23 mouse cellular contexts compared by ENCODE assay signal in genomic region chr14:22586281-22586680, GRCm38 (mm10).
DNase-seq lines count a peak whose midpoint lies in the region; ATAC-seq and TF ChIP-seq lines count a peak whose summit lies in the region.
"Had no signal": no experiment of that assay in that cellular context is flagged by ENCODE, and none has a peak within 500 bp of the region (broad histone marks: within the 10 kb centered on the region; RNA-seq: fewer than 3 reads in every experiment).

No protein-coding gene starts in this region.

- peak; percentile 65 for DNase-seq in liver, adult 2 months (ENCODE audit: extremely low read depth, low read depth, low spot score)
- no peak for DNase-seq in liver
- no peak for DNase-seq in stomach, postnatal 0 days (ENCODE audit: low spot score)
- no peak for DNase-seq in left cerebral cortex, adult 8-10 months (ENCODE audit: low spot score in 2 of 2)
- no peak for DNase-seq in urinary bladder, adult 18-20 months (ENCODE audit: low spot score in 2 of 2)
- DNase-seq: adrenal gland, adult 2 months; adrenal gland, postnatal 36 days; B cell, adult 2 months; cerebellum, adult 2 months; cerebellum, postnatal 10 days; embryo, embryonic 11 days; gastrocnemius, adult 2 months; gastrocnemius, postnatal 25 days had no signal

- H3K27ac ChIP-seq in liver, adult 2 months (replicated peaks; ENCODE audit: insufficient read depth, low read depth, low read length) = no peak overlapping the region
- no peak overlapping the region for H3K27ac ChIP-seq in stomach, embryonic 14.5 days (ENCODE audit: low read length)
- no peak overlapping the region for H3K27ac ChIP-seq in stomach, postnatal 0 days (replicated peaks)
- H3K27ac ChIP-seq in embryonic fibroblast, embryonic 13.5 days (ENCODE audit: insufficient read depth, low read length) = peak overlapping the region; percentile 97; the same call in 1 of the 2 replicates
- no peak overlapping the region for H3K27ac ChIP-seq in stomach, embryonic 16.5 days (ENCODE audit: low read length)
- H3K27ac ChIP-seq: embryonic facial prominence, embryonic 12.5 days; forebrain, embryonic 13.5 days; gastrocnemius, adult 2 months; hindbrain, embryonic 10.5 days; hindbrain, embryonic 14.5 days had no signal

- 19% methylated on average over 4 of the region's 4 CpGs for WGBS in liver, adult 2 months
- WGBS in stomach, embryonic 14.5 days = 50% methylated on average over 4 of the region's 4 CpGs
- 36% methylated on average over 4 of the region's 4 CpGs for WGBS in stomach, postnatal 0 days
- 31% methylated on average over 4 of the region's 4 CpGs for WGBS in stomach, embryonic 16.5 days

- no peak for TF ChIP-seq POLR2A in liver, adult 2 months (IDR thresholded peaks at IDR 0.05; ENCODE audit: extremely low read depth, insufficient read depth, low read length)
- TF ChIP-seq POLR2A in embryonic fibroblast, embryonic 13.5 days (IDR thresholded peaks at IDR 0.05; ENCODE audit: low read depth, low read length) = no peak

- H3K9me3 ChIP-seq in stomach, embryonic 14.5 days (ENCODE audit: control insufficient read depth, low read depth, low read length) = no peaks in the 10 kb centered on the region
- H3K9me3 ChIP-seq in stomach, postnatal 0 days (ENCODE audit: control insufficient read depth, low read length) = no peaks in the 10 kb centered on the region
- no peaks in the 10 kb centered on the region for H3K9me3 ChIP-seq in stomach, embryonic 16.5 days (replicated peaks; ENCODE audit: control insufficient read depth, low read length)
- H3K9me3 ChIP-seq: embryonic facial prominence, embryonic 12.5 days; forebrain, embryonic 13.5 days; hindbrain, embryonic 10.5 days had no signal

- H3K4me1 ChIP-seq in liver, adult 2 months (ENCODE audit: control insufficient read depth, insufficient read depth, low read length) = peaks cover 7% of the 10 kb centered on the region; the same call in 1 of the 2 replicates
- peaks cover 6% of the 10 kb centered on the region; the same call in 1 of the 2 replicates for H3K4me1 ChIP-seq in stomach, embryonic 14.5 days (ENCODE audit: control insufficient read depth, insufficient read depth, low read length)
- H3K4me1 ChIP-seq in stomach, postnatal 0 days (replicated peaks; ENCODE audit: control insufficient read depth, insufficient read depth) = no peaks in the 10 kb centered on the region
- peaks cover 7% of the 10 kb centered on the region for H3K4me1 ChIP-seq in embryonic fibroblast, embryonic 13.5 days (ENCODE audit: control insufficient read depth, insufficient read depth, low read length)
- H3K4me1 ChIP-seq in stomach, embryonic 16.5 days (ENCODE audit: control insufficient read depth, insufficient read depth, low read length) = peaks cover 6% of the 10 kb centered on the region

- no peak overlapping the region for H3K4me2 ChIP-seq in stomach, embryonic 14.5 days (replicated peaks; ENCODE audit: low read depth, low read length)
- H3K4me2 ChIP-seq in stomach, postnatal 0 days (replicated peaks; ENCODE audit: low read depth) = no peak overlapping the region
- H3K4me2 ChIP-seq in stomach, embryonic 16.5 days (ENCODE audit: low read depth, low read length) = no peak overlapping the region
- H3K4me2 ChIP-seq: embryonic facial prominence, embryonic 12.5 days; forebrain, embryonic 13.5 days; heart, embryonic 11.5 days; hindbrain, embryonic 14.5 days had no signal

- H3K9ac ChIP-seq in liver, adult 2 months (ENCODE audit: low read depth, low read length) = no peak overlapping the region
- no peak overlapping the region for H3K9ac ChIP-seq in stomach, embryonic 14.5 days (replicated peaks; ENCODE audit: low read depth, low read length)
- no peak overlapping the region for H3K9ac ChIP-seq in stomach, postnatal 0 days (ENCODE audit: low read length)
- H3K9ac ChIP-seq in stomach, embryonic 16.5 days (ENCODE audit: low read length) = no peak overlapping the region
- H3K9ac ChIP-seq: embryonic facial prominence, embryonic 12.5 days; forebrain, embryonic 13.5 days; hindbrain, embryonic 14.5 days had no signal

- no peak for TF ChIP-seq CTCF in liver, adult 2 months (IDR thresholded peaks at IDR 0.05; ENCODE audit: low read depth, low read length)
- TF ChIP-seq CTCF in stomach, postnatal 0 days (IDR thresholded peaks at IDR 0.05; ENCODE audit: low read depth) = no peak
- no peak for TF ChIP-seq CTCF in embryonic fibroblast, embryonic 13.5 days (IDR thresholded peaks at IDR 0.05; ENCODE audit: borderline replicate concordance, insufficient read depth, low read length)

- ATAC-seq in stomach, embryonic 14.5 days (ENCODE audit: insufficient number of reproducible peaks, insufficient read depth, low FRiP score, low read depth) = peak; percentile 33; the same call in 1 of the 2 replicates
- no peak for ATAC-seq in stomach, postnatal 0 days (ENCODE audit: low FRiP score, low TSS enrichment)
- peak; percentile 25; the same call in 1 of the 2 replicates for ATAC-seq in stomach, embryonic 16.5 days (ENCODE audit: insufficient read depth, low FRiP score)
- ATAC-seq: CD4-positive, CD25-positive, alpha-beta regulatory T cell, adult 4 months; forebrain, embryonic 13.5 days had no signal

- no peak overlapping the region for H3K4me3 ChIP-seq in liver, adult 2 months (ENCODE audit: insufficient read depth, low read depth, low read length)
- no peak overlapping the region for H3K4me3 ChIP-seq in stomach, embryonic 14.5 days (ENCODE audit: low read depth, low read length)
- H3K4me3 ChIP-seq in stomach, postnatal 0 days (ENCODE audit: low read depth, low read length) = no peak overlapping the region
- no peak overlapping the region for H3K4me3 ChIP-seq in embryonic fibroblast, embryonic 13.5 days (ENCODE audit: insufficient read depth, low read length)
- no peak overlapping the region for H3K4me3 ChIP-seq in stomach, embryonic 16.5 days (replicated peaks; ENCODE audit: low read length)
- H3K4me3 ChIP-seq: embryonic facial prominence, embryonic 12.5 days; forebrain, embryonic 13.5 days; gastrocnemius, adult 2 months; hindbrain, embryonic 10.5 days had no signal

- no peaks in the 10 kb centered on the region for H3K36me3 ChIP-seq in liver, adult 2 months (ENCODE audit: control insufficient read depth, insufficient read depth, low read length)
- no peaks in the 10 kb centered on the region for H3K36me3 ChIP-seq in stomach, embryonic 14.5 days (ENCODE audit: control insufficient read depth, insufficient read depth, low read length)
- no peaks in the 10 kb centered on the region for H3K36me3 ChIP-seq in stomach, postnatal 0 days (ENCODE audit: control insufficient read depth, insufficient read depth, low read length)
- no peaks in the 10 kb centered on the region for H3K36me3 ChIP-seq in stomach, embryonic 16.5 days (ENCODE audit: control insufficient read depth, insufficient read depth, low read length)
- H3K36me3 ChIP-seq: embryonic facial prominence, embryonic 12.5 days; G1E; hindbrain, embryonic 10.5 days had no signal

- H3K27me3 ChIP-seq in liver, adult 2 months (ENCODE audit: control insufficient read depth, insufficient read depth, low read length) = no peaks in the 10 kb centered on the region
- H3K27me3 ChIP-seq in stomach, embryonic 14.5 days (ENCODE audit: control insufficient read depth, insufficient read depth, low read length) = peaks cover 4% of the 10 kb centered on the region; the same call in 1 of the 2 replicates
- no peaks in the 10 kb centered on the region for H3K27me3 ChIP-seq in stomach, postnatal 0 days (ENCODE audit: control insufficient read depth, insufficient read depth, low read length)
- H3K27me3 ChIP-seq in stomach, embryonic 16.5 days (ENCODE audit: control insufficient read depth, insufficient read depth, low read length) = no peaks in the 10 kb centered on the region
- H3K27me3 ChIP-seq: embryonic facial prominence, embryonic 12.5 days had no signal

- no peaks in the 10 kb centered on the region for H3K79me2 ChIP-seq in liver, adult 2 months (ENCODE audit: control insufficient read depth, insufficient read depth, low read length)

- TF ChIP-seq EP300 in stomach, postnatal 0 days (optimal IDR thresholded peaks at IDR 0.05) = no peak
